Mouse (Mus musculus): ENCODE results near the gene Tmeff1. TPM values are rescaled to one million over a fixed set of nuclear protein-coding genes. Genes with fewer than 3 reads are reported as not detected.
"Not testable (repeated sequence)": the region's sequence is repeated elsewhere in the genome, so short reads cannot be mapped to it uniquely, and the experiment has no call there.

Gene Tmeff1
- polyA plus RNA-seq, 1 experiment from 2014 or later: 228 TPM

- no peak; the same call in 1 of the 2 replicates for ATAC-seq
Measured at GRCm38 (mm10) chr4:48680648-48681343, 95.8 kb downstream of the Tmeff1 start.

GRCm38 (mm10) chr4:48683126-48683525, 98.2 kb downstream of the Tmeff1 start:
- no peak overlapping the region for H3K9ac ChIP-seq (ENCODE audit: low read depth, low read length)
- no peaks in the 10 kb centered on the region for H3K36me3 ChIP-seq (ENCODE audit: control insufficient read depth, insufficient read depth, low read length)
- H3K27me3 ChIP-seq (ENCODE audit: control insufficient read depth, insufficient read depth, low read depth, low read length): no peaks in the 10 kb centered on the region
- WGBS: 77% methylated on average over 8 of the region's 8 CpGs
- ATAC-seq: no peak
- H3K27ac ChIP-seq (ENCODE audit: low read length): no peak overlapping the region
- no peak overlapping the region for H3K4me2 ChIP-seq (ENCODE audit: low read length)
- no peaks in the 10 kb centered on the region for H3K9me3 ChIP-seq (replicated peaks; ENCODE audit: control insufficient read depth, low read length, poor library complexity, severe bottlenecking)
- H3K4me1 ChIP-seq (ENCODE audit: control insufficient read depth, insufficient read depth, low read length): 0 out of 2 replicates have a peak, but pooled peaks cover 2% of the 10 kb centered on the region
- H3K4me3 ChIP-seq (ENCODE audit: low read depth, low read length): no peak overlapping the region

More at GRCm38 (mm10) chr4:48680648-48681343, 95.8 kb downstream of the Tmeff1 start:
- no peak overlapping the region for H3K9ac ChIP-seq (ENCODE audit: low read depth, low read length)
- no peaks in the 10 kb centered on the region for H3K27me3 ChIP-seq (ENCODE audit: control insufficient read depth, insufficient read depth, low read depth, low read length)
- no peak overlapping the region for H3K4me3 ChIP-seq (ENCODE audit: low read depth, low read length)
- 0 out of 2 replicates have a peak, but pooled peaks cover 2% of the 10 kb centered on the region for H3K4me1 ChIP-seq (ENCODE audit: control insufficient read depth, insufficient read depth, low read length)
- WGBS: 44% methylated on average over 10 of the region's 11 CpGs
- no peak overlapping the region for H3K27ac ChIP-seq (ENCODE audit: low read length)
- H3K9me3 ChIP-seq (replicated peaks; ENCODE audit: control insufficient read depth, low read length, poor library complexity, severe bottlenecking): no peaks in the 10 kb centered on the region
- H3K4me2 ChIP-seq (ENCODE audit: low read length): no peak overlapping the region
- no peaks in the 10 kb centered on the region; the same call in 1 of the 2 replicates for H3K36me3 ChIP-seq (ENCODE audit: control insufficient read depth, insufficient read depth, low read length)

DNA sequence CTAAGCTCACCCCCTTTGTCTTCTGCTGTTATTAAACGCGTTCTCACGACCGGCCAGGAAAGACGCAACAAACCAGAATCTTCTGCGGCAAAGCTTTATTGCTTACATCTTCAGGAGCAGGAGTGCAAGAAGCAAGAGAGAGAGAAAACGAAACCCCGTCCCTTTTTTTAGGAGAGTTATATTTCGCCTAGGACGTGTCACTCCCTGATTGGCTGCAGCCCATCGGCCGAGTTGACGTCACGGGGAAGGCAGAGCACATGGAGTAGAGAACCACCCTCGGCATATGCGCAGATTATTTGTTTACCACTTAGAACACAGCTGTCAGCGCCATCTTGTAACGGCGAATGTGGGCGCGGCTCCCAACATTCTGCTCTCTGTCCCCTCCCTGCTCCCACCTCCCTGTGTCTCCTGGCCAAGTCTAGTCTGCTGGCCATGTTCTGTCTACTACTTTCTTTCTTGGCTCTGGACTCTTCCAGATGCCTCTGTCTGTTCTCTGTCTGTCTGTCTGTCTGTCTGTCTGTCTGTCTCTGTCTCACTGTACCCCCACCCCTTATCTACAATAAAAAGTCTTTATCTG, 98.7 kb downstream of the Tmeff1 start:
- H3K27me3 ChIP-seq (ENCODE audit: control insufficient read depth, insufficient read depth, low read depth, low read length); ATAC-seq; H3K4me3 ChIP-seq (ENCODE audit: low read depth, low read length); H3K36me3 ChIP-seq (ENCODE audit: control insufficient read depth, insufficient read depth, low read length); H3K4me1 ChIP-seq (ENCODE audit: control insufficient read depth, insufficient read depth, low read length); H3K27ac ChIP-seq (ENCODE audit: low read length); H3K9me3 ChIP-seq (replicated peaks; ENCODE audit: control insufficient read depth, low read length, poor library complexity, severe bottlenecking); H3K4me2 ChIP-seq (ENCODE audit: low read length); H3K9ac ChIP-seq (ENCODE audit: low read depth, low read length): not testable (repeated sequence)
- 93% methylated on average over 15 of the region's 21 CpGs for WGBS

DNA sequence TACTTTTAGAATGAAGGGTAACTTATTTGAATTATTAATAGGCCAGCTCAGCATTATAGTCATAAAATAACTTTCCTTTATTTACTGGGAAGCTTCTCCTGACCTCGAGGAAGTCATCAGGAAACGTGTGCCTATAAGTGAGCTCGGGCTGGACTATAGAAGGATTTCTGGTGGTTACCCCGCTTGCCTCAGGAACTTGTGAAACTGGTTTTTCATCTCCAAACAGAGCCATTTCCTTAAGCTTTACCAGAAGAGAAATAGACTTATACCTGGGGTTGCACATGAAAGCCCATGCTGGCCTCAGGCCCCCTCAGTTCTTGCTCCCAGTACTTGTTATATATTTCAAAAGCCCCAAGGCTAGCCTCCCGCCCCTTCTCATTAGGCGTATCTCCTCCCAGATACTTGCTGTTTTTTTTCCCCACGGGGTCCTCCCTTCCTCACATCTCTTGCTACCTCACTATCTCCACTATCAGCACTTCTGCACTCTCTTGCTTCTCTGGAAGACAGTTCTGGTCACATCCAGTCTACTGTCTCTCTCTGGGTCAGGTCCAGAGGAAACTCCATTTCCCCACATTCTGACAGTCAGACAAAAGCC, 99.7 kb downstream of the Tmeff1 start:
- 81% methylated on average over 7 of the region's 7 CpGs for WGBS
- H3K9ac ChIP-seq (ENCODE audit: low read depth, low read length): no peak overlapping the region
- ATAC-seq: no peak

GRCm38 (mm10) chr4:48688148-48688547, 103.2 kb downstream of the Tmeff1 start:
- H3K9me3 ChIP-seq (replicated peaks; ENCODE audit: control insufficient read depth, low read length, poor library complexity, severe bottlenecking): no peaks in the 10 kb centered on the region
- H3K27me3 ChIP-seq (ENCODE audit: control insufficient read depth, insufficient read depth, low read depth, low read length): no peaks in the 10 kb centered on the region
- H3K4me2 ChIP-seq (ENCODE audit: low read length): no peak overlapping the region
- ATAC-seq: no peak
- peaks cover 4% of the 10 kb centered on the region for H3K4me1 ChIP-seq (ENCODE audit: control insufficient read depth, insufficient read depth, low read length)
- H3K36me3 ChIP-seq (ENCODE audit: control insufficient read depth, insufficient read depth, low read length): no peaks in the 10 kb centered on the region
- H3K9ac ChIP-seq (ENCODE audit: low read depth, low read length): no peak overlapping the region
- no peak overlapping the region for H3K27ac ChIP-seq (ENCODE audit: low read length)
- no peak overlapping the region for H3K4me3 ChIP-seq (ENCODE audit: low read depth, low read length)
- WGBS: 85% methylated on average over 6 of the region's 6 CpGs

More for the DNA sequence above, 99.7 kb downstream of the Tmeff1 start:
- Histone ChIP-seq H3K36me3 (ENCODE audit: control insufficient read depth, insufficient read depth, low read length) (no peaks in the 10 kb centered on the region), H3K4me1 (ENCODE audit: control insufficient read depth, insufficient read depth, low read length) (0 out of 2 replicates have a peak, but pooled peaks cover 2% of the 10 kb centered on the region), H3K27me3 (ENCODE audit: control insufficient read depth, insufficient read depth, low read depth, low read length) (no peaks in the 10 kb centered on the region), H3K4me3 (ENCODE audit: low read depth, low read length) (no peak overlapping the region), H3K9me3 (replicated peaks; ENCODE audit: control insufficient read depth, low read length, poor library complexity, severe bottlenecking) (no peaks in the 10 kb centered on the region), H3K27ac (ENCODE audit: low read length) (no peak overlapping the region), H3K4me2 (ENCODE audit: low read length) (no peak overlapping the region)

DNA sequence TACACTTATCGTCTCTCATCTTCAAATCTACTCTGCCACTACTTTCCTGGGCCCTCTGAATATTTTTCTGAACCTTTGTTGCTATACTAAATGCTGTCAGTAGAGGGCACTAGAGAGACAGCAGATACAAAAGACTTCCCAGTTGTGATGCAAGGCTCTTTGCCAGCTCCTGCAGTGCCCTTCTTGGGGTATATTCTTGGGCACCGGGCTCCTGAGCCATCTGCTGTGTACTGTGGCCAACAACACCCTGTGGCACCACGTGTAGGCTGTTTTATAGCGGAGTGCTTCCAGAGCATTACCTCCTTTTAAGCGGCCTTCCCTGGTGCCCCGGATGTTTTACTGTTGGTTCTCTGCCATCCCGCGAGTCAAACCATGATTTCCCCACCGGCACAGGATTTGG, 105.7 kb downstream of the Tmeff1 start:
- Histone ChIP-seq H3K27ac (ENCODE audit: low read length) (no peak overlapping the region), H3K27me3 (ENCODE audit: control insufficient read depth, insufficient read depth, low read depth, low read length) (no peaks in the 10 kb centered on the region), H3K9ac (ENCODE audit: low read depth, low read length) (no peak overlapping the region), H3K4me2 (ENCODE audit: low read length) (no peak overlapping the region), H3K36me3 (ENCODE audit: control insufficient read depth, insufficient read depth, low read length) (no peaks in the 10 kb centered on the region), H3K9me3 (replicated peaks; ENCODE audit: control insufficient read depth, low read length, poor library complexity, severe bottlenecking) (no peaks in the 10 kb centered on the region), H3K4me3 (ENCODE audit: low read depth, low read length) (no peak overlapping the region), H3K4me1 (ENCODE audit: control insufficient read depth, insufficient read depth, low read length) (peaks cover 4% of the 10 kb centered on the region)
- WGBS: 86% methylated on average over 9 of the region's 9 CpGs
- ATAC-seq: peak; percentile 58

GRCm38 (mm10) chr4:48691793-48692437, 106.9 kb downstream of the Tmeff1 start:
- H3K4me3 ChIP-seq (ENCODE audit: low read depth, low read length): no peak overlapping the region
- H3K9ac ChIP-seq (ENCODE audit: low read depth, low read length): no peak overlapping the region
- ATAC-seq: peak; percentile 79
- H3K9me3 ChIP-seq (replicated peaks; ENCODE audit: control insufficient read depth, low read length, poor library complexity, severe bottlenecking): no peaks in the 10 kb centered on the region
- 34% methylated on average over 7 of the region's 7 CpGs for WGBS
- no peak overlapping the region for H3K4me2 ChIP-seq (ENCODE audit: low read length)
- H3K27me3 ChIP-seq (ENCODE audit: control insufficient read depth, insufficient read depth, low read depth, low read length): no peaks in the 10 kb centered on the region
- H3K36me3 ChIP-seq (ENCODE audit: control insufficient read depth, insufficient read depth, low read length): no peaks in the 10 kb centered on the region
- peaks cover 4% of the 10 kb centered on the region for H3K4me1 ChIP-seq (ENCODE audit: control insufficient read depth, insufficient read depth, low read length)
- H3K27ac ChIP-seq (ENCODE audit: low read length): no peak overlapping the region

- Histone ChIP-seq H3K9ac (ENCODE audit: low read depth, low read length) (no peak overlapping the region), H3K36me3 (ENCODE audit: control insufficient read depth, insufficient read depth, low read length) (no peaks in the 10 kb centered on the region), H3K4me1 (ENCODE audit: control insufficient read depth, insufficient read depth, low read length) (peaks cover 4% of the 10 kb centered on the region), H3K4me3 (ENCODE audit: low read depth, low read length) (no peak overlapping the region), H3K9me3 (replicated peaks; ENCODE audit: control insufficient read depth, low read length, poor library complexity, severe bottlenecking) (no peaks in the 10 kb centered on the region), H3K27me3 (ENCODE audit: control insufficient read depth, insufficient read depth, low read depth, low read length) (no peaks in the 10 kb centered on the region), H3K27ac (ENCODE audit: low read length) (no peak overlapping the region), H3K4me2 (ENCODE audit: low read length) (no peak overlapping the region)
- 45% methylated on average over 9 of the region's 9 CpGs for WGBS
- ATAC-seq: 0 out of 2 replicates have a peak, but pooled peaks have one; percentile 21
Measured at GRCm38 (mm10) chr4:48692736-48693292, 107.8 kb downstream of the Tmeff1 start.
